Mouse (Mus musculus): ENCODE data around the gene Atp8a2.

The Atp8a2 gene

DNA sequence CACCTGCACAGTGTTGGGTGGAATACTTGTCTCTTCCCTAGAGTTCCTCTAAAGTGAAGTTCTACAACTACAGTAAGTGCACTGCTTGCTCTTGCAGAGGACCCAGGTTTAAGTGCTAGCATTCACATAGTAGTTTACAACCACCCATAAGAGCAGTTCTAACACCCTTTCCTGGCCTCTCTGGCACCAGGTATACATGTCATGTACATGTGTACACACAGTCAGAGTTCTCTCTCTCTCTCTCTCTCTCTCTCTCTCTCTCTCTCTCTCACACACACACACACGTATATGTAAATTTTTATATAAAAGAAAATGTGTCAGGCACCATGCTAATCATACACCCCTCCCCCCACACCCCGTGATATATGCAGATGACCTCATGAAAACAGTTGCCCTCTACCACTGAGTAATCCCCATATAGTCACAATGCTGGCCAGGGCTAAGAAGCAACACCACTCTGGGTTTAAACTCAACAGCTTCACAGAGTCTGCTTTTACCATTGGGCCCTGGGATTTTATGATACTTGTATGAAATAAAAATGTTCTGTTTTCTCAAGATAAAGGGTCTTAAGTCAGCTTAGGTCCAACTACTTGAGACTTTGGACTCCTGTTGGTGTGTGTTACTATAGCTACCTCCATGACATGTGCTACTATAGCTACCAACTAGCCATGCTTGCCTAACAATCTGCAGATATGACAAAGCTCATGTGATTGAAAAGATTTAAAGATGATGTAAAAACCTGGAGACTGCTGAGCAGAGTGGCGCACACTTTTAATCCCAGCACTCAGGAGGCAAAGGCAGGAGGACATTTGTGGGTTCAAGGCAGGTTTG lies 487.3 kb downstream of the Atp8a2 start:
- DNase-seq (ENCODE audit: low spot score), result no peak

DNA sequence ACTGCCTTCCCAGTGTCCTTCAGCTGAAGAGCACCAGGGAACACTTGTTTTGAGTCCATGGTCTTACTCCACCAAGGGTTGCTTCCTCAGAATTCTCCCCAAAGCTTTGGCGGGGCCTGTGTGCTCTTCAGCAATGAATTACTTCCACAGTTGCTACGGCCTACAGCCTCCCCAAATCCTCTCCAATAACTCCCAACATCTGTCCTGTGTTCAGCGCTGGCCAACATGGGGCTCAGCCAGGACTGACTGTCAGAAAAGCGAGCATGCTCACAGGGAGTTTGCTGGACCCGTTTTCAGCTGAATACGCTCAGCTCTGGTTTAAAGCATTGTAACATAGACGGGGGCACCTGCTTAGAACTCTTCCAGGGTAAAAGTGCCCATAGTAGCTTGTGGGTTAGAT lies 489.0 kb downstream of the Atp8a2 start:
- no peak for DNase-seq (ENCODE audit: low spot score)

DNA sequence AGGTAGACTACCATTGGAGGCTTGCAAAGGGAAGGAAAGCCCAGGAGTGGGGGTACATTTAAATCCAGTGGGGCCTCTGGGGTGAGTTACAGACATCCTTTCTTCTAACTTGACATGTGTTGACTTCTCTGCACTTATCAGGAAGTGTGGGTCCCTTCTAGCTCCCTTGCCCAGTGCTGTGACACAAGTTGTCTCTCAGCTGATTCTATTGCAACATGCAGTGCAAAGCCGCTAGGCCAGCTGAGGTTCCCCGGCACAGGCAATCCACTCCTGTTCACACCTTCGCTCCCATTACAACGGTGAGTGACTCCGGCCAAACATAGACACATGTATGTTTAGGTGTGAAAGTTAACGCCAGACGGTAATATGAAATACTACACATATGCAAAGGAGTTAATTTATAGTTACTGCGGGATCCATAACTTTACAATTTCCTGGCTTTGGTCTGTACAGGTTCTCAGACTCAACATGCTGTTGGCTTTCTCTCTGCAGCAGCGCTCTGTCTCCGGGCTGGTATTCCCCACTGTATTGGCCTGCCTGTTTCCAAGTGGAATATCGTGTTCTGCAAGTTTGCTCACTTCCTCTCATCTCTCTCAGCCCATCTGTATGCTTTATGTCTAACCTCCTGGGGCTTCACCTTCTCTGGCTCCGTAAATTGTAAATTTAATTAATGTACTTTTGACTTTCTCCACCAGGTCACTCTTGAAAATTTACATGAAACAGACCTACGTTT lies 491.5 kb downstream of the Atp8a2 start:
- DNase-seq (ENCODE audit: low spot score), result no peak

DNA sequence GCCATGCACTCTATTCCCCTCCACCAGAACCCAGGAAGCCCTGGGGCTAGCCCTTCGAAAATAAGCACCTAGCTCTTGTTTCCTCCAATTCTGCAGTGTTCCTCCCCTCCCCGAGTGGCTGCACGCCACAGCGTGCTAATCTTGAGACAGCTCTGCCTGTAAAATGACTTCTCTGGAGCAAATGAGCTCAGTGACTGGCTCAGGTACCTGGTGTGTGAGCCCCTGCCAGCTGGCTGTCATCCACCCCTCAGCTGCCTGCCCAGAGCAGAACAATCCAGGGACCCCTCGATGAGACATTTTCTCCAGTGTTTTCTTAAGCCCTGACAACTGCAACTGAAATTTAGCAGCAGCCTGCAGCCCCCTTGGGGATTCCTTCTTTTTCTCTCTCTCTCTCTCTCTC lies 495.5 kb downstream of the Atp8a2 start:
- no peak for DNase-seq (ENCODE audit: low spot score)

DNA sequence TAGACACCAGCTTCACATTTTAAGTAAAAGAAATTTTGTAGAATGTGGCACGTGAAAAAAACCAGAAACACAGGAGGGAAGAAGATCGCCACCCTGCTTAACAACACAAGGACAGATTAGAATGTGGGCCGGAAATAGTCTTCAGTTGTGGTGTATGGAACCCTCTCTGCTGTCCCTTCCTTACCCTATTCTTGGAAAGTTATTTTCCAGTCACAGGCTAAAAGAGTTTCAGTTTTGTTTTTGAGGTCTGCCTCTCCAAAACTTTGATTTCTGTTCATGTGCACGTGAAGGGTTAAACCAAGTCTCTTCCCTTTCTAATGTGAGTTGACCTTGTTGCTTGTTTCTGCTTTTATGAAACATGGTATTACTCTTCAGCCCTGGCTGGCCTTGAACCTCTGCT lies 501.8 kb downstream of the Atp8a2 start:
- DNase-seq (ENCODE audit: low spot score), result no peak

DNA sequence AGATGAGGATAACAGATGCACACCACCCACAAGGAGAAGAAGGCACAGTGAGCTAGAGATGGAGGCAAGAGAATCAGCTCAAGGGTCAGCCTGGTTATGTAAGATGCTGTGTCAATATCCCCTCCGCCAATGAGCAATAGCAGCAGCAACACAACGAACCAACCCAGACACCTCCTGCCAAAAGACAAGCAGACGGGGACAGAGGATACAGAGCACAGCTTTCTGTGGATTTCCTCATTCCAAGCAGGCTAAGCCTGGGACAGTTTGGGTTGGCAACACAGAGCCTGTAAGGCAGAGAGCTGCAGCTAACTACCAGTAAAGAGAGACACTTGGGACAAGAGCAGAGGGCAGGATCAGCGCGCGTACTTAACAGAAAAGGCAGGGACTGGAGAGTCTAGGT lies 504.8 kb downstream of the Atp8a2 start:
- DNase-seq (ENCODE audit: low spot score), result no peak

DNA sequence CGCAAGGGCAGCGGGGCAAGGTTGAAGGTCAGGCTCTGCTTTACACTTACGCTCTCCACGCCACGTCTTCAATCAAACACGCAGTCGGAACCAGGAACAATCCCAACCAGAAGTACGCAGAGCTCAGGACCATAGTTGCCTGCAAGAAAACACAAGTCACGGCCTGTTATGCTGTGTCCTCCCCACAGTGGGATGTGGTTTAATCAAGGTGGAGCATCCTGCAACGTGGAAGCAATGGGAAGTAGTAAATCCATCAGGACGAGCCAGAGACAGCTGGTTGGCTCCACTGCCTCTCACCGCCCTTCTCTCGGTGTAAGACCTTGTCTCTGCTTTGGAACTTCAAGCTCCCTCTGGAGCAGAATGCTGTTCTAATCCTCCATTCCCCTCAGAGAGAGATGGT lies 505.6 kb downstream of the Atp8a2 start:
- DNase-seq (ENCODE audit: low spot score), result no peak

DNA sequence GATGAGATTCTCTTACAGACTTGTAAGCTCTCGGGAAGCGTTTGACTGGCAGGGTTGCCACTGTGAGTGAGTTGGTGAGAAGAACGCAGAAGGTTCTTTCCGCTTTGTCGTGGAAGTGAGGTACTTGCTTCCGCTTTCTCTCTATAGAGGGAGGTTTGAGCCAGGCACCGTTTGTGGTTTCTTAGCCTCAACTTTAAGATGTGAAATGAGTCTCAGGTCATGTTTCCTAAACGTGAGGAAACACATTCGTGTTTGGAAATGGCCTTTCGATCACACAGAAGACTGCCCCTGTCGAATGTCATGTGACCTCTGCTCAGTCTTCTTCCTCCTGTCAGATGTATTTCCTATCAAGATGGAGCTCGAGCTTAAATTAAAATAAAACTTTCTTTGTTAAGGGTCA lies 506.0 kb downstream of the Atp8a2 start:
- DNase-seq (ENCODE audit: low spot score), result no peak

DNA sequence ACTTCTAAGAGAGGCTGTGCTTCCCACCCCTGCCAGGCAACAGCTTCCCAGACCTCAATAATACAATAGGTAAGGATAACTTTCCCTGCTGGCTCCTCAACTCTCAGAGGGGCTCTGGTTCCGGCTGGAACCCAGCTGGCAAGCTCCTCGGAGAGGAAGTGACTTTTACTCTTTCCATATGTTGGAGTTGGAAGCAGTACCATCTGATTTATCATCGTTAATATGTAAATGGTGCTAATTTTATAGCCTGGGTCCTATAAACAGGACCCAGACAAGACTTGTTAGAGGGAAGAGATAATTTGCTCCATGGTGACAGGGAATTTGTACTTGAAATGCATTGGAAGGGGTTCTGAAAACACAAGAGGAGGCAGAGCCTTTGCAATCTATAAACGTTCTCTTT lies 507.4 kb downstream of the Atp8a2 start:
- no peak for DNase-seq (ENCODE audit: low spot score)

DNA sequence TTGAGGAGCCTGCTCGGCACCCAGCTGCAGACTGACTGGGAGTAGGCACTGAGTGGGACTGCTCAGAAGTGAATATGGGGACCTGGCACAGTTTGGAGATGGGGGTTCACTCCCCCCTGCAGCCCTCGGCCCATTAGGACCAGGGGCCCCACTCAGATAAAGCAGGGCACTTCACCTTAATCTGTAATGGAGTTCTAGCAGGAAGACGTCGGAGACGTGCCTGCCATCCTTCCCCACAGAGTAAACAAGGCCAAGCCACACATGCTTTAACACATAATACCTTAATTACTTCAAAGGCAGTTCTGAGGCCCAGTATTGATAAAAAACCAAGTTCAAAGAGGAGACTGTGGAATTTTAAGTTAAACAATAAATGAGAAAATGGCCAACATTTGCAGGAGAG lies 510.8 kb downstream of the Atp8a2 start:
- DNase-seq (ENCODE audit: low spot score), result no peak

DNA sequence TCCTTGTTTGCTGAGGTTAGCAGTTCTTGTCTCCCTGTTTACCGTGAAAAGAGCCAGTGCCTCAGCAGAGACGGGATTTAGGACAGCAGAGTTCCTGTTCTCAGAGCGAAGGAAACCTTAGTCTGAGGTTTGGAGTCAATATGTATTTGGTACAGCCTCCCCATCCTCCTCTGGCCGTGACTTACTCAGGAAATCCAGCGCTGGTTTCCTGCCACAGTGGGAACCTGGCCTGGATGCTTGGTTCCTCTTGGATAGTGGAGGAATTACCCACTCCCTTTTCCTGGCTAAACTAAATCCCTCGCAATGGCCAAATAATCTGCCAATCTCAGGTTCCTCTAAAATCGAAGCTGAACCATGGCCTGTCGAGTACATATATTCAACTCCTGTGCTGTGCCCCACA lies 511.6 kb downstream of the Atp8a2 start:
- no peak for DNase-seq (ENCODE audit: low spot score)

DNA sequence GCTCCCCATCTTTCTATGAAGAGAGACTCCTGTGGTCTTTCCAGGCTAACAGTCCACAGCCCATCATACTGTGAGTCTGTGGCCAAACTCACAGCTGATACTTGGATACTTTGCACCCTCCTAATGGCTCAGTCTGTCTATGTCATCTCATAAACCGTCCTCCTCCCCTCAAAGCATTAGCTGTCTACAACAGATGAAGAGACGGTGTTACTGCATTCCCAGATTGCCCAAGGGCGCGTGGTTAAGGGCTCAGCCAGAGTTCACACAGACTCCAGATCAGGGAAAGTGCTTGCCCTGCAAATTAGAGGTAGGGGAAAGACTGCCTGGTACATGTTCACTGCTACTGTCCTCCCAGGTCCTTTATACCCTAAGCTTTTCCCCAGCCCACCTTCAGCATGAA lies 515.1 kb downstream of the Atp8a2 start:
- DNase-seq (ENCODE audit: low spot score), result no peak

DNA sequence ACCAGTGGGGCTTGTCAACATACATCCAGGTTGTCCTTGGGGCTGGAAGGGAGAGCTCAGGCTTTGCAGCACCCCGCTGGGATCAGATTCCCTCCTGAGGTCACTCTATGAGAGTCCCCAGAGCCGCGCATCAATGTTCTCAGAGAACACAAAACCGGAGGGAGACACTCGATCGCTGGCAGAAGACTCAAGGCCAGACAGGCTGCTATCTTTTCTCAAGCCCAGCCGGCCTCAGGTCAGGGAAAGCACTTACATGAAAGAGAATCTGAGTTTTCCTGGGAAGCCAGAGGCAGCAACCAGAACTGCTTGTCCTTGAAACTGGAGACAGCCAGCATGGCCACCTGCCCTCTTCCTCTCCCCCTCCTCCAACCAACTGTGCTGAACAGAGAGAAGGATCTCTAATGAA lies 519.4 kb downstream of the Atp8a2 start:
- no peak for DNase-seq (ENCODE audit: low spot score)

DNA sequence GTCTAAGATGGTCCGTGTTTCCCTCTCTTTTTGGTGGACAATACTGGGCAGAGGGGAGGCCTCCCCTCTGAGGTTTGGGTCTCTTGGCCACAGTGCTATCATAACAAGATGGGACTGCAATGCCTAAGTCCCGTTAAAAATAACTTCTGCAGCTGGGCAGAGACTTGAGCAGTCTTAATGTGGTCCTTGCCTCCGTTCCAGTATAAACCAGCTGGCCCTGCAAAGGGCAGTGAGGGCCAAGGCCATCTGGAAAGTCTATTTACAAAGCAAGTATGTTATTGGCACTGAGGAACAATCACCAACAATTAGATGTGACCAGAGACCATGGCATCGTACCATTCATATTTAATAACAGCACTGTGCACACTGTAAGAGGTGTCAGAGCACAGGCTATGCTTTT lies 521.6 kb downstream of the Atp8a2 start:
- no peak for DNase-seq (ENCODE audit: low spot score)

DNA sequence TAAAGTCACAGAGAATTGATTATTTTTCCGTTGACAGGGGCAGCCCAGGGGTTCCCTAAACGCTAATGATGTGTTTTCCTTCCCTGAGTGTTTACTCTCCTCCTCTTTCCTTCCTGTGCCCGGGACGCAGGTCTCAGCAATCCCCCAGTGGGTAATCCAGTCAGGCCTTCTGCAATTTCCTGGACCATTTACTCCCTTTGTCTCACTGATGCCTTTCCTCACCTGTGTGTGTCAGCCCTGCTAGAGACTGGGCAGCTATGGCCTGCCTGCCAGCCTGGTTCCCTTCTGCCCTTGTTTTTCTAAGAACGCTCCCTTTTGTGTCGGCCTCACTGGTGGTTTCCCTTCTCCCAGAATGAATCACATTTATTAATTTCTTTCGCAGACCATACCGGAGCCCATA lies 522.4 kb downstream of the Atp8a2 start:
- DNase-seq (ENCODE audit: low spot score), result no peak

DNA sequence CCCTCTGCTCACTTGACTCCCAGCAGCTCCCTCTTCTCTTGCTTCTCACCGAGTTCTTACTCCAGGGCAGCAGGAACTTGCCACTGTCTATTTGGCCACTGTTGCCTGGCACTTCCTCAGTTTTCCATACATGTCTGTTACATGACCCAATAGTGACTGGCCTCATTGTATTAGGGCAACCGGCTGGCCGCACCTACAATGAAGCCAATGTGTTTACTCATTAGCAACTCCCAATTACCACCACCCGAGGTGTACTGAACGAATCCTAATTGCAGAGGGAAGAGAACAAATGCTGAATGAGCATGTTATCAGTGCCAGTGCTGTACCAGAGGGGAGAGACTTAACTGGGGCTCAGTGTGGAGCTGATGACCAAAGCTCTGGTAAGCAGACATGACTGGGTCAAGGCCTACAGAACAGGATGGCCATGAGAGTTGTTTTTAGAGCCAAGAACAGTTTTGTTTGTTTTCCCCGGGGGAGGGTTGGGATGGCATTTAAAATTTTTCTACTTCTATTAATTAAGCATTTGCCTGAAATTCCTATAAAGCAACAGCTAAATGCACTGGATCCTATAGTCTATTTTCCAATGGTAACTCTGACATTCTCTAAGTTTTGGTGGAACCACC lies 524.0 kb downstream of the Atp8a2 start:
- no peak for DNase-seq (ENCODE audit: low spot score)

DNA sequence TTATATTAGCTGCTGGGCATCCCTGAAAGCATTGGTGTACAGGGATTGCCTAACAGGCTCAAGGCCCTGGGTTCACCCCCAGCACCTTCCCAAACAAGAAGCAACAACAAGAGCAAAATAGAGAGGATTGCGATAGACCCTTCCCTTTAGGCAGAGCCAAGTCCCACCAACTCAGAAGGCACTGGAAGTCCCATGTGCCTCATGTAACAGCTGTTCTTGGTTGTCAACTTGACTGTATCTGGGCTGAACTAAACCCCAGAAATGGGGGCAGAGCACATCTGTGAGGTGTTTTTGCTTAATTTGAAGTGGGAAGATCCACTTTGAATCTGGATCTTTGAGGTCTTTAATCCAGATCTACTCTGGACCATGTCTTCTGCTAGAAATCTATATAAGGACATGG lies 539.9 kb downstream of the Atp8a2 start:
- DNase-seq (ENCODE audit: low spot score), result no peak

DNA sequence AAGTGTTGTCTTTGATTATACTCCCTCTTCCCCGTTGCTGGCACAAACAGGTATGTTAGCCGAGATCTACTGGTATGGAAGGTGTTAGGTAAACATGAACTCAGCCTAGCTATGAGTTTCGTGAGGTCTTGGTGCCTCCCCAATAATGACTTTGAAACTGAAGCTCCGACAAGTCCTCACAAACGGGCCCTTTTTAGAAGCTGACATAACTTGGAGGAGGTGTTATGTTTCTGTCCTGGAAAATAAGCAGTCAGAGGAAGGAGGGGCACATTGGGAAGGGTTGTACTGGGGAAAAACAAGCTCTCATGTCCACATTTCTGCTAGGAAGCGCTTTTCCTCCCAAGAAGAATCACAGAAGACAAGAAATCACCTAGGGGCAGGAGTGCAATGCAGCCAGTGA lies 540.4 kb downstream of the Atp8a2 start:
- DNase-seq (ENCODE audit: low spot score), result no peak

DNA sequence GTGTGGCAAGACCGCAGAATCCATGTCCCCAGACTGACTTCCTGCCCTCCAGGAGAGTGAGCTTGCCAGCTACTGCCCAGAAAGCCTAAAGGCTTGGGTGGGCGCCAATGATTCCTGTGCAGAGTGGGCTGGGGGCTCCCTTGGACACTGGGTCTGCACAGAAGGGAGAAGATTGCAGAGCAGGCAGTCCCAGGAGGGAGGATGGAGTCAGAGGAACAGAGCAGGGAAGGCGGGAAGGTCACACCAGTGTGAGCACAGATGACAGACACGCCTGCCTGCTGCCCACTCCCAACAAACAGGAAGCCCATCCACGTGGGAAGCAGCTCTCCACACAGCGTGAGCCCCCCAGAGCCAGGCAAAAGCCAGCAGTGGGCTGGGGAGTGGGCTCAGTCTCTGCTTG lies 547.6 kb downstream of the Atp8a2 start:
- DNase-seq (ENCODE audit: low spot score), result no peak

DNA sequence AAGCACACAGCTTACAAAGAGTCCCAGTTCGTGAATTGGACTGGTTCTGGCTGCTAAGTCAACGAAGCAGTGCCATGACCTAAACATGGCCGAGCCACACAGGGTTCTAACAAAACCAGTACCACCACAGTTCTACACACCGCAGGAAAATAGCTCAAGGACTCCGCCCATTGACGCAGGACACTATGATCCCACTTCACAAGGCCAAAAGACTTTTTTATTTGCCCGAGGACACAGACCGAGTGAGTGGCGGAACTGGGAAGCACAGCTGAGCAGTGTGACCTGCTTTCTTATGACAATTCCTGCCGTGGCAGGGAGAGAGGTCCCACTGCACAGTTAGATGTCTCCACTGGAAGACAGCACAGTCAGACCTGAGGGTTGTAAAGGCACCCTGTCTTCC lies 548.4 kb downstream of the Atp8a2 start:
- DNase-seq (ENCODE audit: low spot score), result no peak

DNA sequence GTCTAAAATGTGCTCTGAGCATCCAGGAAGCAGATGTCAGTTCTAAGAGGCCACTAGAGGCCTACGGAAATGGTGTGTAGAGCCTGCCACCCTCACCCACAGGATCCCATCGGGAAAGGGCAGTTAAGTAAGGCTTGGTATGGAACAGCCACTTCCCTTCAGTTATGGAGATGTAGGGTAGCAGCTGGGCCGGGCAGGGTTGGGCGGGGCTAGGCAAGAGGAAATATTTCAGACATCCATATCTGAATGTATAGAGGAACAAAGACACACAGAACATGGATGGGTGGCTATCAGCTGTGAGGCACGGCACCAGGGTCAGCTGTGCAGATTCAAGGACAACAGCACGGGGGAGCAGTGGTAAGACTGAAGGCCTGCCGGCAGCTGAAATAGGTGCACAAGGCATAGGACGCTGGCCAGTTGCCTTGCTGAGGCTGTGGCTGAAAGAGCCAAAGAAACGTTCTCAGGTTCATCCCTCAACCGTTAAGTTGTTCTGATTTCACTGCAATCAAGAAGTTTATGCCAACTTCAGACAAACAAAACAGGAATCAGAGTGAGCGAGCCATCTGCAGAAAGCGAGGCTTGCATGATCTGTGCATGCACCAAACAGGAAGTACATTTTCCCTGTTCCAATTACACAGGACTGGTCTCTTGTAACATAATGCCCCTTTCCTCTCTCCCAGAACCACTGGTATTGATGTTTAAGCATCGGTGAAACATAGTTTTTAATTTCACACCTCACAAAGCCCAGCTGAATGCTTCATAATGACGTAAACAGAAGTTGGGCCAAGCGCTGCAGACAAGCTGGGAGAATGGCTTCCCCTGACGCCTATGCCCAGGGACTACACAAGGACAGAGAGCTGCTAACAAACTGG lies 549.9 kb downstream of the Atp8a2 start:
- no peak for DNase-seq (ENCODE audit: low spot score)

DNA sequence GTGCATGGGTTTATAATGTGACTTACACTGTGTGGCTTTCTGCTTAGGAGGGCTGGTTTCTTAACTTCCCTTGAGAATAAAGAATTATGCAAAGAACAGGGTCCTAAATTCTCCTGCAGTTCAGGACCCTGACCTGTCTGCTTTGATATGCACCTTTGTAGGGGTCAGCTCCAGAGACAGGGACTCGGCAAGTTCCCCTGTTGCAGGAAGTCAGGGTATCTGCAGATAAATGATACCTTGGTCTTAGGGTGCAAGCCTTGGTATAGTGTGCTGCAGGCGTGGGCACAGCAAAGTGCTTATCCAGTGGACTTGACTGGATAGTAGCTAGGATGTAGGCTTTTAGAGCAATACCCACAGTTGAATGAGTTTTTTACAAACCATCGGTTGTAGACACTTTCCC lies 552.1 kb downstream of the Atp8a2 start:
- DNase-seq (ENCODE audit: low spot score), result no peak
